Mouse (Mus musculus) hindbrain, postnatal 0 days (tissue): Measurements from ENCODE around the gene Cep55. TPM values are rescaled to one million over a fixed set of nuclear protein-coding genes. Genes with fewer than 3 reads are reported as not detected.

Experiments used
- ATAC-seq: fragments of 200-750 bp; cut with Nextera tagmentation; 2 replicates; pipeline ENCODE4 v1.8.0; 2017; ENCODE audit warnings: mild to moderate bottlenecking, moderate TSS enrichment, moderate library complexity
- DNase-seq: peaks from one replicate; pipeline ENCODE4 v3.0.0-alpha.2; 2015; ENCODE audit warnings: low spot score
- H3K27ac ChIP-seq: fragments of 300-500 bp; sonication (generic); 2 replicates; pipeline ENCODE4 v1.5.1; 2014; ENCODE audit warnings: mild to moderate bottlenecking
- H3K27me3 ChIP-seq: fragments of 300-500 bp; sonication (generic); 2 replicates; pipeline ENCODE4 v1.6.1; 2014; ENCODE audit warnings: low read length, mixed read lengths; ENCODE audit not compliant: insufficient read depth
- H3K36me3 ChIP-seq: fragments of 300-500 bp; sonication (generic); 2 replicates; pipeline ENCODE4 v1.6.1; 2014; ENCODE audit warnings: low read length, mixed read lengths; ENCODE audit not compliant: insufficient read depth
- H3K4me1 ChIP-seq: fragments of 300-500 bp; sonication (generic); 2 replicates; pipeline ENCODE4 v1.6.1; 2014; ENCODE audit warnings: antibody characterized with exemption, low read length, mixed read lengths; ENCODE audit not compliant: insufficient read depth
- H3K4me2 ChIP-seq: fragments of 300-500 bp; sonication (generic); 2 replicates; pipeline ENCODE4 v1.6.1; 2014; ENCODE audit warnings: low read depth, mild to moderate bottlenecking, low read length, moderate library complexity, mixed read lengths
- H3K4me3 ChIP-seq: fragments of 300-500 bp; sonication (generic); 2 replicates; pipeline ENCODE4 v1.5.1; 2014; ENCODE audit warnings: low read length
- H3K9ac ChIP-seq: fragments of 300-500 bp; sonication (generic); replicated peaks from 2 replicates; pipeline ENCODE4 v1.6.1; 2014; ENCODE audit warnings: mild to moderate bottlenecking, low read length, moderate library complexity, mixed read lengths
- H3K9me3 ChIP-seq: fragments of 300-500 bp; sonication (generic); 2 replicates; pipeline ENCODE4 v1.6.1; 2016; ENCODE audit warnings: low read length, mixed read lengths
- CTCF ChIP-seq: IDR thresholded peaks from 2 replicates; pipeline ENCODE4 v1.5.1; 2016; ENCODE audit warnings: antibody characterized with exemption, control low read depth, low read depth
- WGBS: fragments of 180-500 bp; shearing (Covaris S2); extraction: QIAGEN DNeasy Blood & Tissue Kit; methylation state at CpG from one replicate; pipeline ENCODE4 v1.1.7; 2014; 5-methylcytosine and 5-hydroxymethylcytosine counted together
- polyA plus RNA-seq: library from polyadenylated mRNA; unstranded; fragments of >200 nt; fragmentation: Nextera tagmentation; extraction: Ambion mirVana; gene quantifications from 2 replicates; pipeline ENCODE4 v1.2.1, GENCODE M21; 2015
- total RNA-seq: library from RNA; depleted of rRNA; stranded (reverse); fragments of >200 nt; gene quantifications from 2 replicates; pipeline ENCODE4 v1.2.3, GENCODE M21; 2014

Gene Cep55
- total and polyA plus RNA-seq, 2 experiments from 2014 or later: 2.5 to 6.6 TPM

DNA sequence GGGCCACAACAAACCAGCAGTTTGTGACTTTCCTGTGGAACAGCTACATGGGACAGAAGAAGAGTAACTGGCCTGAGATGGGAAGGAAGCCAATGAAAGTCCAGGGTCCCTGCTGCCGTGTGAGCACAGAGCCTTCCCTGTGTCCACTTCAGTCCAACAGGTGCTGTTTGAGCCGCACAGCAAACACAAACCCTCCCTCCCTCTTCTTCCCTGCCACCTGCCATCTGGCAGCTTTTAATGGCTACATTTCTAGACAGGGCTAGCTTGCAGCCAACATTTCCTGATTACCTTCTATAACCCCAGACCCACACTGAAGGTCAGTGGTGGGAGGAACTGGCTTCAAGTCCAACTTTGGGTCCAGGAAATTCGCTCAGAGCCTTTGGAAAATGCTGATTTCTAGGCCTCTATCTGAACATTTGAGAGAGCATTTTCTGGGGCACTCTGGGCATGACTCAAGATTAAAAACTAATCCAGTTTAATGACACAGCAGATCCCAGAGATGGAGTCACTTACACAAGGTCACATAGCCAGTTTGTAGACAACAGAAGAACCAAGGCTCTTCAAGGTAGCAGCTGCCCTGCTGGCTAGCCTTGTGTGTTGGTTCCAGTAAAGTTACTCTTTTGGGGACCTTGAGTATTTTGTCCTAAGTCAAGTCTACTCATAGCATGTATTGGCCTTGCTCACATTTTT is 23.2 kb downstream of the Cep55 start:
- 68% methylated on average over 3 of the region's 3 CpGs for WGBS
- TF ChIP-seq CTCF: no peak
- Histone ChIP-seq H3K4me2 (no peak overlapping the region), H3K36me3 (peaks cover 5% of the 10 kb centered on the region; the same call in 1 of the 2 replicates), H3K4me3 (no peak overlapping the region), H3K27ac (no peak overlapping the region), H3K4me1 (no peaks in the 10 kb centered on the region), H3K9me3 (no peaks in the 10 kb centered on the region), H3K9ac (no peak overlapping the region), H3K27me3 (no peaks in the 10 kb centered on the region)
- no peak for ATAC-seq
- no peak for DNase-seq

DNA sequence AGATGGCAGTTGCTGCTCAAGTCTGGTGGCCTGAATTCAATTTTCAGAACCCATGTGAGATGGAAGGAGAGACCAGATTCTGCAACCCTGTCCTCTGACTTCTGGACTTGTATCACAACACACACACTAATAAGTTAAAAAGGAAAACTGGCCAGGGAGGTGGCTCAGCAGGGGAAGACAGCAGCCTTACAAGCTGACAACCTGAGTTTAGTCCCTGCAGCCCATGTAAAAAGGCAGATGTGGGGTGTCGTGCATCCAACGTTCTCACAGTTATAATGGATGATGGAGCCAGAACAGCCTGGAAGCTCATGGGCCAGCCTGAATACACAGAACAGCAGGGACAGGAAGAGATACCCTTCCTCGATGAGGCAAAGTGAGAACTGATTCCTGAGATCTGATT is 26.6 kb downstream of the Cep55 start:
- H3K9me3 ChIP-seq: no peaks in the 10 kb centered on the region
- H3K27me3 ChIP-seq: no peaks in the 10 kb centered on the region
- ATAC-seq: no peak
- DNase-seq: no peak
- no peaks in the 10 kb centered on the region for H3K36me3 ChIP-seq
- H3K4me2 ChIP-seq: no peak overlapping the region
- no peak overlapping the region for H3K27ac ChIP-seq
- no peak overlapping the region for H3K4me3 ChIP-seq
- H3K4me1 ChIP-seq: no peaks in the 10 kb centered on the region
- WGBS: 58% methylated on average over 3 of the region's 3 CpGs
- H3K9ac ChIP-seq: no peak overlapping the region
- no peak for TF ChIP-seq CTCF

DNA sequence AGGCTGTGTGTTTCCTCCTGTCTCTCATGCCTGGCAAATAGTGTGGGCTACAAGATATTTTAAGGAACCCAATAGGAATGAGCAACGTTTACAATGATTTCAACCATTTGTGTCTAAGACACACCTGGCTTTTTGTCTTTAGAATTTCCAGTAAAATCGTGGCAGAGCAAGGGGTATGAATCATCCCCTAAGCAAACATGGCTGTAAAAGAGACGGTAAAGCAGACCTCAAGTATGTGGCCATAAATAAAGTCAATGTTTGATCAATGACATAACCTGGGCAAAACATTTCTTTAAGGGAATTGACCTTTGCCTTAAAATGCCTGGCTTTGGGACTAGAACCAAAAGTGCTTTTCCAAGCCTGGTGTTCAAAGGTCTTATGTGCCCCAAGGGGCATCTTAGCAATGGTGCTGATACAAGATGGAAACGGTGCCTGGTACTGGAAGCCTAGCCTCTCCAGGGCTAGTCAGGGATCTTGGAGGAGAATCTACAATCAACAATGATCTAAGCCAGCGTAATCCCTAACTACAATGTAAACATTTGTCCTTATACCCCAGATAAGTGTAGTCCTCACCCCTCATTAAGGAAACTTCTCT is 28.2 kb downstream of the Cep55 start:
- H3K27me3 ChIP-seq: no peaks in the 10 kb centered on the region
- WGBS: 80% methylated on average over 5 of the region's 5 CpGs
- TF ChIP-seq CTCF: no peak
- no peak overlapping the region for H3K4me3 ChIP-seq
- DNase-seq (no peak), ATAC-seq (no peak)
- no peak overlapping the region for H3K9ac ChIP-seq
- H3K27ac ChIP-seq: no peak overlapping the region
- no peak overlapping the region for H3K4me2 ChIP-seq
- no peaks in the 10 kb centered on the region for H3K9me3 ChIP-seq
- H3K4me1 ChIP-seq: no peaks in the 10 kb centered on the region
- no peaks in the 10 kb centered on the region for H3K36me3 ChIP-seq

DNA sequence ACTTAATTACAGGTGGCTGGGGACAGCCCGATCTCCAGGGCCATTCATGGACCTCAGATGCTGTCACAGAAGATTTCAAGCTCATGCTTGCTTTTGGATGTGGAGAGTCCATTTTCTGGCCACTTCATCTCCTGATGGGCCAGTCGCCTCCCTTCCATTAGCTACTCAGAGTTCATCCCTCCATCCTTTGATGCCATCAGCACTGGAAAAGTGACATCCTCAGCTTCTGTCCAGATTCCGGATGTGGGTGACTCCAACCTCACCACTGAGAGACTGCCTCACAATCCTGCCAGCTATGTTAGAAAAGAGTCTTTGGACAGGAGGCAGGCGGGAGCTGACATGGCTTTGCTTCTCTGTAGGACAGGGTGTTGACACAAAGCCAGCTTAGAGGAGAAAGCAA is 31.0 kb downstream of the Cep55 start:
- TF ChIP-seq CTCF: no peak
- no peak overlapping the region for H3K4me3 ChIP-seq
- no peak for DNase-seq
- H3K27me3 ChIP-seq: no peaks in the 10 kb centered on the region
- H3K4me1 ChIP-seq: no peaks in the 10 kb centered on the region
- no peaks in the 10 kb centered on the region for H3K9me3 ChIP-seq
- H3K36me3 ChIP-seq: no peaks in the 10 kb centered on the region
- 86% methylated on average over 4 of the region's 4 CpGs for WGBS
- ATAC-seq: no peak
- no peak overlapping the region for H3K9ac ChIP-seq
- H3K27ac ChIP-seq: no peak overlapping the region
- H3K4me2 ChIP-seq: no peak overlapping the region

DNA sequence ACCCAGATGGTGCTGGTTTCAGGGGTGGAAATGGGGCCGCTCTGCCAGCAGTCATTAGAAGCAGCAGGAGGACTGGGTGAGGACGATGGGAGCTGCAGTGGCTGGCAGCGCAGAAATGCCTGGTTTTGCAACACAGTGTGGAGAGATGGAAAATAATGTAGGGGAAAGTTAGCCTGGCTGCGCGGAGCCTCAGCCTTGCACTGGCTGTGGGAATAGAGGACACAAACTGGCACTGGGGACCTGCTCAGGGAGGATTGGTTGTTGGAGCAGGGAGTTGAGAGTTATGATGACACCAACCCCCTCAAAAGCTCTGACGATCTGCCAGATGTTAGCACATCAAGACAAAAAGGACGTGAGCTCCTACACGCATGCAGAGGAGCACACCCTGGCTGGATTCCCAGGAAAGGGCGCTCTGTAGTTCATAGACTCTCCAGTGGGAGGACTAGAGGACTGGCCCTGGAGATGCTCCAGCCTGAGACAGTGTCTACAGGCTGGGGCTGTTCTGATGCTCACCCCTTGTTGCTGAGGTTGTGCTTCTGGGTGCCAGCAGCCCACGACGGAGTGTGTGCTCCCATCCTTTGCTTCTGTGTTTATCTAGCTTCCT is 32.2 kb downstream of the Cep55 start:
- no peaks in the 10 kb centered on the region for H3K9me3 ChIP-seq
- ATAC-seq: peak; percentile 84
- H3K4me2 ChIP-seq: 0 out of 2 replicates have a peak overlapping the region, but pooled peaks have one; percentile 3

DNA sequence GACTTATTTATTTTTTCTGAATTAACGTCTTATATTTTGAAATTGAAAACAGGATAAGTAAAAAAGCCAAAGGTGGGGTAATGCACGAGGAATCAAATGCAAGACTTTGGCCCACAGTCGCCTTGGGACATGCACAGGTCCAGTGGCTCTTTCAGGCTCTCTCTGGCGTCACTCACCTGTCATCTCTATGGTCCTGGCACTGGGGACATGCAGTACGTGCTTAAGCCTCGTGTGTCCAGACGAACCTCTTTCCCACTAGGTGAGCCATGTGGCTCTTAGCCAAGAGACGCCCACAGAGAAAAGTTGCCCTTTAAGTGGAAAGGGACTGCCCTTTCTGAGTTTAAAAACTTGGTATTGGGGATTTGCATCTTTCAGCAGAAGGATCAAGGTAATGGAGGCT is 34.5 kb downstream of the Cep55 start:
- Histone ChIP-seq H3K4me2 (no peak overlapping the region), H3K4me1 (no peaks in the 10 kb centered on the region), H3K9ac (no peak overlapping the region), H3K9me3 (no peaks in the 10 kb centered on the region), H3K27ac (no peak overlapping the region), H3K4me3 (no peak overlapping the region), H3K27me3 (no peaks in the 10 kb centered on the region), H3K36me3 (no peaks in the 10 kb centered on the region)
- DNase-seq (no peak), ATAC-seq (no peak)
- no peak for TF ChIP-seq CTCF
- 78% methylated on average over 8 of the region's 8 CpGs for WGBS

More for the DNA sequence above, 32.2 kb downstream of the Cep55 start:
- DNase-seq: peak; percentile 78
- H3K4me1 ChIP-seq: no peaks in the 10 kb centered on the region
- no peak overlapping the region for H3K27ac ChIP-seq
- TF ChIP-seq CTCF: peak; percentile 80
- 42% methylated on average over 11 of the region's 11 CpGs for WGBS
- H3K4me3 ChIP-seq: no peak overlapping the region
- no peaks in the 10 kb centered on the region for H3K36me3 ChIP-seq
- H3K9ac ChIP-seq: no peak overlapping the region; the same call in 1 of the 2 replicates
- H3K27me3 ChIP-seq: no peaks in the 10 kb centered on the region
